Mouse (Mus musculus) C2C12 (cell line): Measurements from ENCODE around the gene Nampt.

ENCODE experiments used
- CEBPB ChIP-seq: IDR thresholded peaks from one replicate; pipeline ENCODE4 v1.6.1; 2011; ENCODE audit warnings: low read depth, mild to moderate bottlenecking, control low read depth, moderate library complexity
- CTCF ChIP-seq: IDR thresholded peaks from one replicate; pipeline ENCODE4 v1.5.1; 2011; ENCODE audit not compliant: control insufficient read depth, insufficient read depth, insufficient read length
- FOSL1 ChIP-seq: IDR thresholded peaks from one replicate; pipeline ENCODE4 v1.8.0; 2011; ENCODE audit warnings: mild to moderate bottlenecking, low read length; ENCODE audit not compliant: poor library complexity, insufficient read depth, severe bottlenecking
- MAX ChIP-seq: IDR thresholded peaks from one replicate; pipeline ENCODE4 v1.6.1; 2011; ENCODE audit warnings: mild to moderate bottlenecking, control low read depth
- MYOD1 ChIP-seq: IDR thresholded peaks from one replicate; pipeline ENCODE4 v1.6.1; 2011; ENCODE audit warnings: low read depth; ENCODE audit not compliant: control insufficient read depth, insufficient read length
- MYOG ChIP-seq: IDR thresholded peaks from one replicate; pipeline ENCODE4 v1.6.1; 2011; ENCODE audit not compliant: control insufficient read depth, insufficient read length; ENCODE audit errors: extremely low read depth
- USF1 ChIP-seq: IDR thresholded peaks from one replicate; pipeline ENCODE4 v1.6.1; 2011; ENCODE audit warnings: low read depth, mild to moderate bottlenecking, control low read depth, moderate library complexity

DNA sequence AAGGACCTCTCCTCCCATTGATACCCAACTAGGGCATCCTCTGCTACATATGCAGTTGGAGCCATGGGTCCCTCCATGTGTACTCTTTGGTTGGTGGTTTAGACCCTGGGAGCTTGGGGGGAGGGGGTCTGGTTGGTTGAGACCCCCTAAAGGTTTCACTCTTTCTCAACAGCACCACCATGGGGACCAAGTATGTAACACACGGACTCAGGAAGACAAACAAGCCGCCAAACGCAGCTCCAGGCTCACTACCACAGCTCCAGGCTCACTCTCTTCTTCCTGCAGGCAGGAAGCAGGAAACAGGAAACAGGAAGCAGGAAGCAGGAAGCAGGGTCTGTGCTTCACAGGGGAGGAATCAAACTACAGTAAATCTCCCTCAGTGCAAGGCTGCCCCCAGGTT is 60.0 kb downstream of the Nampt start:
- TF ChIP-seq CTCF: no peak
- TF ChIP-seq USF1: no peak
- no peak for TF ChIP-seq MAX
- no peak for TF ChIP-seq MYOD1
- no peak for TF ChIP-seq MYOG
- no peak for TF ChIP-seq FOSL1
- TF ChIP-seq CEBPB: no peak
